Mouse (Mus musculus) kidney, postnatal 36 days (tissue): ENCODE results near the gene Clec11a.
"Not testable (repeated sequence)": the region's sequence is repeated elsewhere in the genome, so short reads cannot be mapped to it uniquely, and the experiment has no call there.

ENCODE experiments used
- DNase-seq, 2 experiments: peaks; one replicate each; pipeline ENCODE4 v3.0.0; 2021 to 2022; ENCODE audit warnings: mixed read lengths in 2 of 2

The Clec11a gene

GRCm38 (mm10) chr7:44322290-44322689 lies 15.6 kb upstream of the Clec11a start:
- DNase-seq, result no peak

- no peak for DNase-seq
Measured at GRCm38 (mm10) chr7:44320886-44321285, 14.2 kb upstream of the Clec11a start.

- DNase-seq, result peak in 1 of 2 experiments; percentile 71
Measured at GRCm38 (mm10) chr7:44317913-44318312, 11.2 kb upstream of the Clec11a start.

GRCm38 (mm10) chr7:44312484-44312883 lies 5.8 kb upstream of the Clec11a start:
- DNase-seq, result no peak

- DNase-seq, result peak in 1 of 2 experiments; percentile 39
Measured at GRCm38 (mm10) chr7:44311713-44312304, 5.1 kb upstream of the Clec11a start.

GRCm38 (mm10) chr7:44310878-44311712 lies 4.4 kb upstream of the Clec11a start:
- DNase-seq, result peak; percentile 28 to 40

GRCm38 (mm10) chr7:44310285-44310877 lies 3.7 kb upstream of the Clec11a start:
- DNase-seq, result peak in 1 of 2 experiments; percentile 16

GRCm38 (mm10) chr7:44309475-44310284 lies 3.0 kb upstream of the Clec11a start, which contains the start of gene Shank1:
Gene Shank1, plus strand, starts transcription at chr7:44310253.
- peak in 1 of 2 experiments; percentile 12 for DNase-seq

- no peak for DNase-seq
Measured at GRCm38 (mm10) chr7:44307261-44308020, 739 bp upstream of the Clec11a start.

- DNase-seq, result no peak
Measured at GRCm38 (mm10) chr7:44305686-44306085, 1.0 kb downstream of the Clec11a start.

GRCm38 (mm10) chr7:44304775-44305641 lies 1.7 kb downstream of the Clec11a start:
- DNase-seq, result peak; percentile 97 to 98

GRCm38 (mm10) chr7:44304463-44304774 lies 2.3 kb downstream of the Clec11a start:
- DNase-seq, result peak in 1 of 2 experiments; percentile 18

- no peak for DNase-seq
Measured at GRCm38 (mm10) chr7:44303346-44304340, 3.1 kb downstream of the Clec11a start.

- not testable (repeated sequence) for DNase-seq
Measured at GRCm38 (mm10) chr7:44297501-44297900, 9.2 kb downstream of the Clec11a start.

GRCm38 (mm10) chr7:44291418-44291817 lies 15.3 kb downstream of the Clec11a start:
- no peak for DNase-seq

GRCm38 (mm10) chr7:44290986-44291385 lies 15.7 kb downstream of the Clec11a start:
- no peak for DNase-seq

- DNase-seq, result no peak
Measured at GRCm38 (mm10) chr7:44287760-44288159, 18.9 kb downstream of the Clec11a start.

GRCm38 (mm10) chr7:44281586-44281985 lies 25.1 kb downstream of the Clec11a start:
- no peak for DNase-seq

- no peak for DNase-seq
Measured at GRCm38 (mm10) chr7:44280959-44281358, 25.7 kb downstream of the Clec11a start.

- DNase-seq, result peak in 1 of 2 experiments; percentile 46
Measured at GRCm38 (mm10) chr7:44277250-44277622, 29.5 kb downstream of the Clec11a start.
